Mouse (Mus musculus) kidney, postnatal 36 days (tissue): ENCODE data around the gene C1ra.
"Not testable (repeated sequence)": the region's sequence is repeated elsewhere in the genome, so short reads cannot be mapped to it uniquely, and the experiment has no call there.

Experiments
- DNase-seq, 2 experiments: peaks; one replicate each; pipeline ENCODE4 v3.0.0; 2021 to 2022; ENCODE audit warnings: mixed read lengths in 2 of 2

The C1ra gene

GRCm38 (mm10) chr6:124512355-124512836, at the start of gene C1ra:
Gene C1ra, plus strand, starts transcription at chr6:124512405.
- peak; percentile 58 to 78 for DNase-seq

GRCm38 (mm10) chr6:124463881-124464291, 48.3 kb upstream of the C1ra start:
- DNase-seq = no peak

- peak; percentile 71 to 76 for DNase-seq
Measured at GRCm38 (mm10) chr6:124464305-124465271, 47.6 kb upstream of the C1ra start, which contains the start of gene Clstn3. Gene Clstn3, minus strand, starts transcription at chr6:124464794.

- no peak for DNase-seq
Measured at GRCm38 (mm10) chr6:124465299-124465698, 46.9 kb upstream of the C1ra start.

DNA sequence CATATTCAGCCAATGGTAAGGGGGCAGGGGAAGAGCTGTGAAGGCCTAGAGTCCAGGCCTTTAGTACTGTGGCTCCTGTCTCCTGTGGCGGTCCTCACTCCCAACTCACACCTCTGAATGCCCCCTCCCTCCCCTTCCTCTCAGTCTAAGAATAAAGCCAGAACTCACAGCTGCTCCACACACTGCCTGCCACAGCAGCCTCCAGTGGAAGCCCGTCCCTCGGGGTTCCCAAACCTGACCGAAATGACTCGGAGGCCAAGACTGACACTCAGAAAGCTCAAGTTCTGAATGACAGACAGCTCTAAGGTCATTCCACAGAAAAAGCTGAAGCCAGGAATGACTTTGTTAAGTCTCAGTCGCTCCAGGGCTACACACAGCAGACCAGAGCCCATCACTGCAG, 46.5 kb upstream of the C1ra start:
- no peak for DNase-seq

- no peak for DNase-seq
Measured at GRCm38 (mm10) chr6:124471121-124471520, 41.1 kb upstream of the C1ra start.

DNA sequence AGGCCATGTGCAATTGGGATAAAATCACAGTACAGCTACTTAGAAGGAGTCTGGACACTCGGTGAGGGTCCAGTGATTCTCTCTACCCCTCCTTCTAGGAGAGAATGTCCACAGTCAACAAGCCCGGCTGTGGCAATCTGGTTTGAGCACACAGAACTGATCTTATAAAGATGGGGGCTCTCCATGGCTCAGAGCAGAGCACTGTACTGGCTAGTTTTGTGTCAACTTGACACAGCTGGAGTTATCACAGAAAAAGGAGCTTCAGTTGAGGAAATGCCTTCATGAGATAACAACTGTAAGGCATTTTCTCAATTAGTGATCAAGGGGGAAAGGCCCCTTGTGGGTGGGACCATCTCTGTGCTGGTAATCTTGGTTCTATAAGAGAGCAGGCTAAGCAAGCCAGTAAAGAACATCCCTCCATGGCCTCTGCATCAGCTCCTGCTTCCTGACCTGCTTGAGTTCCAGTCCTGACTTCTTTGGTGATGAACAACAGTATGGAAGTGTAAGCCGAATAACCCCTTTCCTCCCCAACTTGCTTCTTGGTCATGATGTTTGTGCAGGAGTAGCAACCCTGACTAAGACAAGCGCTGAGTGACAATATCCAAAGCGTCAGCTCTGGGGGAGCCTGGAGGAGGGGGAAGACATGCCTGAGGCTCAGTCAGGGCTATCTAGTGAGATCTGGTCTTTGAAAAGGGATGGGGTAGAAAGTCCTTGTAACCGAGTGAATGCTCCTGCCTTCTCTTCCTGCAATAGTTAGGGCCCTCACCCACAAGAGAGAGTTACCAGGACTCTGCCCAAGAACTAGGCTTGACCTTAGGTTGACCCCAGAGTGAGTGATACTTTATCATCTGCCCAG, 40.2 kb upstream of the C1ra start:
- DNase-seq = not testable (repeated sequence)

DNA sequence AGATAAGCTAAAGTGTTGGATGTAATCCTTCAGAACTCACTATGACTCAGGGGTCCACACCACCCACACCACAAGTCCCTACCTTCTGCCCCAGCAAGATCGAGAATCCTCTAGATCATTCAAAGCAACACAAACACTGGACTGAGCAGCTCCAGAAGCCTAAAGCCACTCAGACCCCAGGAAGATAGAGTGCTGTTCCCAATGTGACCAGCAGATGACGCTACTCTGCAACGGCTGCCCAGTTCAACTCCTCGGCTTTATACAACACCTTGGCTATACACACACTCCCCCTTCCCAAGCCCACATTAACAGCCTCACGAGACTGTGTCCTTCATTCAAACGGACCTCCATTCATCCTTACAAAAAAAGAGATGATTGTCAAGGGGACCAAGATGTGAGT, 39.4 kb upstream of the C1ra start:
- peak; percentile 52 to 83 for DNase-seq

GRCm38 (mm10) chr6:124474621-124475020, 37.6 kb upstream of the C1ra start:
- DNase-seq = no peak

- DNase-seq = not testable (repeated sequence)
Measured at GRCm38 (mm10) chr6:124475335-124476075, 36.7 kb upstream of the C1ra start.

DNA sequence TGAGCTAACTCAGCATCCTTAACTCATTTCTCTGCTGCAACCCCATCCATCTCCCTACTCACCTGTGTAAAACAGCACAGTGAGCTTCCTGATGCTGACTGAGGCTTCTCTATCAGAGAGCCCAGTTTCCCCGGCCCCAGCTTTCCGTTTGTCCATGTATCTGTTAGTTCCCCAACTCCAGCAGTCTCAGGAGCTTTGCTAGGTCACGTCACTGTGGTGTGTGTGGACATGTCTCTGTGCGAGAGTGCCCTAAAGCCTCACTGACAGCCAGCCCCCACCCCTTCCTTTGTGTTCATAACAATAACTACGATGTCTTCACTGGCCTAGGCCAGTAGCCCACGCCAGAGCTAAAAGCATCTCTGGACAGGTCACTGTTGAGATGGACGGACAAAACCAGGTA, 36.0 kb upstream of the C1ra start:
- no peak for DNase-seq

GRCm38 (mm10) chr6:124476796-124477195, 35.4 kb upstream of the C1ra start:
- DNase-seq = no peak

GRCm38 (mm10) chr6:124477221-124477655, 35.0 kb upstream of the C1ra start:
- no peak for DNase-seq

- DNase-seq = no peak
Measured at GRCm38 (mm10) chr6:124477922-124478651, 34.1 kb upstream of the C1ra start.

- no peak for DNase-seq
Measured at GRCm38 (mm10) chr6:124478874-124479572, 33.2 kb upstream of the C1ra start.

GRCm38 (mm10) chr6:124479573-124479930, 32.7 kb upstream of the C1ra start:
- no peak for DNase-seq

DNA sequence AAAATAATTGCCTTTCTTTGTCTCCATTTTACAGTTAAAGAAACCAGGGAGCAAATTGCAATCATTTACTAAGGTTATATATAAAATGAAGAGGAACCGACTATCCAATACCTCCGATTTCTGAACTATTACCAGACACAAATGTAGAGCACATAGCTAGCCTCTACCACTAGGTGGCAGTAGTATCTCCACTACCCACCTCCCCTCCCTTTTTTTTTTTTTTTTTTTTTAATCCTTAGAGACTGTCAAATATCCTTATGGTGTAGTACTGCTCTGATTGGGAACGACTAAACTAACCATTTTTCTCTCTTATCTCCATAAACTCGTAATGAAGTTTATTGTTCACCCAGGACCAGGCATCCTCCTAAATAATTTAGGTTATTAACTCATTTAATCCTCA, 31.9 kb upstream of the C1ra start:
- DNase-seq = peak; percentile 44 to 60

DNA sequence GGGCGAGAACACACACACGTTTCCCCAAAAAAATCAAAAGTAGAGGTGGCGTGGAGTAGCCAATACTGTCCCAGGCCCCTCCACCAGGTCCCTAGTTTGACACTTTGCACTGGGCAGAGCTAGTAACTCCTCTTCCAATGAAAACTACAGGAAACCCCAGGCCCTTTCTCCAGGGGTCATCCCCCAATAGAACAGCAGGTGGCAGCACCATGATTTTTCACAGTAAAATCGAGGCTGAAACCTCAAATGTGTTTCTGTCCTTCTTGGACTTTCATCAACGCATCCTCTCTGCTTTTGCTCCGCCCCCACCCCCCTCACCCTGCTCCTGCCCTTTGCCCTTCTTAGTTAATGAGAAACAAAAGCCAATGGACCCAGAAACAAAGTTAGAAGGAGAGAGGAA, 30.6 kb upstream of the C1ra start:
- DNase-seq = peak; percentile 81 to 88

GRCm38 (mm10) chr6:124483831-124484230, 28.4 kb upstream of the C1ra start:
- not testable (repeated sequence) for DNase-seq

DNA sequence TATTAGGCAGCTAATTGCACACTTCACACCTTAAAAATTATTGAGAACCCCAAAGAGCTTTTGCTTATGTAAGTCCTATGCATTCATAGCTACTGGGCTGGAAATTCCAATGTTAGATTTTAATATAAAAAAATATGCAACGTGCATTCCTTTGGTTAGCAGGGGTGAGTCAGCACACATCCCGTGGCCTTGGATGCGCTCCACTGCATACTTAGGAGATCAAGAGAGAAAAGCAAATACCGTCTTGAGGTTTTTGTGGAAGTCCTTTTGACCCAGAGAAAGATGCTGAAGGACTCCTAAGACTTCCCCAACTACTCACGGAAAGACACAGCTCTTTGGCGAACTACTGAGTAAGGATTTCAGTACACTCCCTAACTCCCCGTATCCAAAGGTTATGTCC, 27.4 kb upstream of the C1ra start:
- peak in 1 of 2 experiments; percentile 32 for DNase-seq
